Mouse (Mus musculus) kidney, postnatal 25 days (tissue): ENCODE data around the gene Gm49322.
"Not testable (repeated sequence)": the region's sequence is repeated elsewhere in the genome, so short reads cannot be mapped to it uniquely, and the experiment has no call there.

ENCODE experiments used
- DNase-seq, 2 experiments: peaks; one replicate each; pipeline ENCODE4 v3.0.0; 2021; ENCODE audit warnings: mixed read lengths in 2 of 2

Gene Gm49322

DNA sequence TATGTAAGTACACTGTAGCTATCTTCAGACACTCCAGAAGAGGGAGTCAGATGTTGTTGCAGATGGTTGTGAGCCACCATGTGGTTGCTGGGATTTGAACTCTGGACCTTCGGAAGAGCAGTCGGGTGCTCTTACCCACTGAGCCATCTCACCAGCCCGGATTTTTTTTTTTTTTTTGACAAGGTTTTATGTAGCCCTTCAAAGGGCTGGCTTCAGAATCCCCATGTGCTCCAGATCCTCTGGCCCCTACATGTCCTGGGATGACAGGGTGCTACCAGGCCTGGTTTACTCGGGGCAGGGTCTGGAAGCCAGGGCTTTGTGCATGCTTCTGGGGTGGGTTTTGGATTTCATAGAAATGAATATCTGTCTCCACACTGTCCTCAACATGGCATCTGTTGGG, at the start of gene Gm49322:
Gene Gm49322, plus strand, starts transcription at position 301 of the 400 bp plus-strand sequence.
- DNase-seq: not testable (repeated sequence)

DNA sequence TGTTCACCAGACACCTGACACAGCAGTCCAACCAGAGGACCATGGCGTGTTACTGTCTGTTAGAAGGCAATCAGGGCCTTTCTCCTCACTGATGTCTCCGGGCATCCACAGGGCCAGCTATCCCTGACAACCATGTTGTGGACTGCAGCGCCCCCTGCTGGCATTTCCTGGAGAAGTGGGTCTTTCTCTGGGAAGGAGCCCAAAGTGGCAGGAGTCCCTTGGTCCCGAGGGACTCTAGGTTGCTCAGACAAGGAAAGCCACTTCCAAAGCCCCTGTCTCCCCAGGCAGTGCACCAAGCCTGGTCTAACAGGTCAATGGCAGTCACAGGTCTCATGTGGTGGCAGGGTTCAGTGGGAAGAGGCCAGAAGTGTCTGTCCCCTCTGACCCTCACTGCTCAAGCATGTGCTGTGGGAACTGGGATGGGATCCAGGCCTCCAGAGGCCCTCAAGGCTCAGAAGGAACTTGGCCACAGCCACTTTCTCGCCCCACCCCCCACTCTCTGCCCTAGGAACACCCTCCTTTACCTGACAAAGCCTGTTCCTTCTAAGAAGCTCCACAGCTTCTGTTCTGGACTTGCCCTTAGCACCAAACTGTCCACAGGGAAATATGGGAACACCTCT, 48.4 kb upstream of the Gm49322 start:
- DNase-seq: peak; percentile 90 to 93

DNA sequence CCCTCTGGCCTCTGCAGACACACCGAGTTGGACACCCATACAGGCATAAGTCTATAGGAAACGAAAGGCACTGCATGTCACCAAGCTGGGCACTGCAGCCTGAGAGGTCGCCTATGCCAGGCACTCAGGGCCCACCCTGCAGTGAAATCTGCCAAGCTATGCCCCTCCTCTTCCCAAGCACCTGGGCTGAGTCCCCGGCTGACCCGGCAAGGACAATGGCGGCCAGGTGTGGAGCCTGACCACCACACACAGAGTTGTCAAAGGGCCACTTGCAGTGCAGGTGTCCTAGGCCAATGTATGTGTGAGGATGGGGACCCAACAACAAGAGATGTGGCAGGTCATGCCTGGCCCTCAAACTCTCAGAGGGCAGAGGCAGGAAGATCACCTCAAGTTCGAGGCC, 46.4 kb upstream of the Gm49322 start:
- no peak for DNase-seq

DNA sequence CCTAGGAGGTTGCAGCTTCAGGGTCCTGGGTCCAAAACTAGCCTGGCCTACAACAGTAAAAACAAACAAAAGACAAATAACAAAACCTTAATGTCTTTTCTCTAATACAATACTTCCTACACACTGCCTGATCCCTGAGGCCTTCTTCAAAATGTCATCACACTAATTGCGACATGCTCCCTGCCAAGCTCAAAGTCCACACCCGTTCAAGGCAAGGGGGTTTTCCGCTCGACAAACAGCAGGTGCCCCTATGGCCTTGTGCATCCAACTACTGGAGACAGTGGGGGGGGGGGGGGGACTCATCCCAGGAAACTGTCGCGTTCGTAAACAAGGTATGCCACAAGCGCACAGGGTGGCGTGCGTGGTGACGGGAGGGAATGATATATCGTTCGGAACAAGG, 45.2 kb upstream of the Gm49322 start:
- peak; percentile 37 to 69 for DNase-seq

DNA sequence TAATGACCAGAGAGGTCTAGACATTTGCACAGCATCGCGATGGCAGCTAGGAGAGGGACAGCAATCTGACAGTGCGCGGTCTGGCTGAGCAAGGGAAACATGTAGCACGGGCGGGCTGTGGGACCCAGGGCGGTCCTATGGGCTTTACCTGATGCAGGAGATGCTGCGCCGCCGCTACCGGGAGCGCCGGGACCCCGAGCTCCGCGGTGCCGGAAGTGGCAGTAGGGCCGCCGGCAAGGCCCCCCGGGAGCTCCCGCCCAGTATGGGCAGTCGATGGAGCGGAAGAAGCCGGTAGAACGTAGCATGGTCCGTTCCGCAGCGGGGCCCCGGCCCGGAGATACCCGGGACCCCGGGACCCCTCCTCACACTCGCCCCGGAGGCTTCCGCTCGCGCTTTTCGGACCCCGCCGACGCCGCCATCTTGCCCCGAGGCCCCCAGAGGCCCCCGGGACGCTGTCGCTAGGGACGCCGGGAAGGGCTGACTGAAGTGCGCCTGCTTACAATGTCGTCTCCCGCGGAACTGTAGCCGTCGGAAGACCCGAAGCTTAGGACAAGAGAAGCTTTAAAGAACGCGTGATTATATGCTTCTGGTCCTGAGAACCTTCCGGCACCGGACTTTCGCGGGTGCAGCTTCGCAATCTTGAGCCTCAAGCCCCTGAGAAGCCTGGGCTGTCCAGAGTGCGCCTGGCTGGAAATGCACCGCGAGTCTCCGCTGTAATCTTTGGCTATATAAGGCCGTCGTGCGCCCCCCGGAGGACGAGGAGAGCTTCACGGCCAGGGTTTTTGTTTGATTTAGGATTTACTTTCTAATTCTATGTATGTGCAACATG, 44.5 kb upstream of the Gm49322 start, which contains the start of gene Rexo1:
Gene Rexo1, minus strand, starts transcription at position 445 of the 829 bp plus-strand sequence.
- peak; percentile 96 to 97 for DNase-seq

DNA sequence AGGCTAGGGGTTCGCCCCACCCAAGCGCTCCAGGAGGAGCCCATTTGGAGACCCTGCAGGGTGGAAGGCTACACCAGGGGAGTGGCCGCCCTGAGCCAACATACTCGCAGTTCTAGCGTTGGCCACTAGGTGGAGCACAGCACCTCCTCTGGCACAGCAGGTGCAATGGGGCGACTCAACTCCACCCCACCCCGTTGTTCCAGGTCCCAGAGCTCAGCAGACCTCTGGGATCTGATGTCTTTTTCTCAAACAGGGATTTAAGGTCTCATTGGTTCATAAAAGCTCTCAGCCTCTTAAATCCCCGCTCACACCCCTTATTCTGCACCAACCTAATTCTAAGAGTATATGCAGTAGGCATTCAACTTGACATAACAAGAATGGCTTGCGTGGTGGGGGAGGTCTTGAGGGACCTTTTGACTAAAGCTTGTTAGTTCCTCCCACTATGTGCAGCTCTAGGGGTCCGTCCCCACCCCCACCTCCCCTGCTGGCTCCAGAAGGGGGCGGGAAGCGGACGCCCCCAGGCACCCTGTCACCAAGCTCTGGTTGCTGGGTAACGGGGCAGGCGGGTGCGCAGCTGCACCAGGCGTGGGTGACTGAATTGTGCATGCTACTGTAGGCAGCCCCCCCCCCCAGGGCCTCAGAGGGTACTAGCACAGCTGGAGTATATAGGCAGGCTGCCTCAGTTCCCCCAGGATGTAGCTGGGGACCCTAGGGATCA, 39.3 kb upstream of the Gm49322 start:
- peak; percentile 85 to 93 for DNase-seq

DNA sequence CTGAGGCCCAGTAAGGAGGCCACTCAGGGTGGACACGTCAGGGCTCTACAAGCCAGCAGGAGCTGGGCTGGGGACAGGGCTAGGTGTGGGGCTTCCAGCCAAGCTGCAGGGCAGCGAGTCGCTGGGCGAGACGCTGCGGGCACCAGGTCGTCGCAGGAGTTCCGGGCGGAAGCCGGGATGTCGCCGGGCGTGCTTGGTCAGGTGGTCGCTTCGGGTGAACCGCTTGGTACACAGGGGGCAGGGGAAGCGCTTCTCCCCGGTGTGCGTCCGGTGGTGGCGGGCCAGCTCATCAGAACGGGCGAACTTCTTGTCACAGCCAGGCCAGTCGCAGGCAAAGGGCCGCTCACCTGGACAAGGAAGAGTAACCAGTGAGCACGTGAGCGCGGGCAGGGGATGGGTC, 36.9 kb upstream of the Gm49322 start:
- DNase-seq: no peak

DNA sequence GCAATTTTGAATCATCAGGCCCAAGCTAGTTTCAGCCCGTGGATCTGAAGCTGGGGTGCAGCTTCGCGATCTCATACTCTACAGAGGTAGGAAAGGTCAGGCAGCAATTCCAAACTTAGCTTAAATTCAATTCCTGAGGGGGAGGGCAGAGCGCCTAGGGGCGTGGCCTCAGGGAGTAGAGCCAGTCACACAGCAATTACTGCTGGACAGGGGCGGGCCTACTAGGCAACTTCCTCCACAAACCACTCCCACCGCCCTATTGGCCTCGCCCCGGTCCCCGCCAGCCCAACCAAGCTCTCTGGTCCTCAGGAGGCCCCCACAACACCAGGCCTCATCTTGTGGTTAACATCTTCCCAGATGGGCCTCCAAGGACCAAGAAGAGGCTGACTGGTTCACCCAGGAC, 36.2 kb upstream of the Gm49322 start:
- peak; percentile 76 to 87 for DNase-seq

DNA sequence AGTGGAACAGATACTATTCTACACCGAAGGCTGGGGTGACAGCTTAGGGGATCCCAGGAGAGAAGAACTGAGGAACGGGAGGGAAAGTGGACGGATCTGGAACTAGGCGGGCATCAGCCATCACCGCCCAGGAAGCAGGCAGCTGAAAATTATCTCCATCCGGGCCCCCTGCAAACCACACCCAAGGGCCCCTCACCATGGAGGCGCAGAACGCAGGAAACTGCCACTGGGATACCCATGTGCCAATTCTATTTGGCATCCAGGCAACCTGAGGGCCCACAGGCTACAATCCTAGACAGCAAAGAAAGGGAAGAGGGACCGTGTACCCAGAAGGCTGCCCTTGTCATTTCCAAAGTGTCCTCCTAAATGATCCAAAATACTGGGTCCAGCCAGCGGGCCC, 35.4 kb upstream of the Gm49322 start:
- DNase-seq: no peak

DNA sequence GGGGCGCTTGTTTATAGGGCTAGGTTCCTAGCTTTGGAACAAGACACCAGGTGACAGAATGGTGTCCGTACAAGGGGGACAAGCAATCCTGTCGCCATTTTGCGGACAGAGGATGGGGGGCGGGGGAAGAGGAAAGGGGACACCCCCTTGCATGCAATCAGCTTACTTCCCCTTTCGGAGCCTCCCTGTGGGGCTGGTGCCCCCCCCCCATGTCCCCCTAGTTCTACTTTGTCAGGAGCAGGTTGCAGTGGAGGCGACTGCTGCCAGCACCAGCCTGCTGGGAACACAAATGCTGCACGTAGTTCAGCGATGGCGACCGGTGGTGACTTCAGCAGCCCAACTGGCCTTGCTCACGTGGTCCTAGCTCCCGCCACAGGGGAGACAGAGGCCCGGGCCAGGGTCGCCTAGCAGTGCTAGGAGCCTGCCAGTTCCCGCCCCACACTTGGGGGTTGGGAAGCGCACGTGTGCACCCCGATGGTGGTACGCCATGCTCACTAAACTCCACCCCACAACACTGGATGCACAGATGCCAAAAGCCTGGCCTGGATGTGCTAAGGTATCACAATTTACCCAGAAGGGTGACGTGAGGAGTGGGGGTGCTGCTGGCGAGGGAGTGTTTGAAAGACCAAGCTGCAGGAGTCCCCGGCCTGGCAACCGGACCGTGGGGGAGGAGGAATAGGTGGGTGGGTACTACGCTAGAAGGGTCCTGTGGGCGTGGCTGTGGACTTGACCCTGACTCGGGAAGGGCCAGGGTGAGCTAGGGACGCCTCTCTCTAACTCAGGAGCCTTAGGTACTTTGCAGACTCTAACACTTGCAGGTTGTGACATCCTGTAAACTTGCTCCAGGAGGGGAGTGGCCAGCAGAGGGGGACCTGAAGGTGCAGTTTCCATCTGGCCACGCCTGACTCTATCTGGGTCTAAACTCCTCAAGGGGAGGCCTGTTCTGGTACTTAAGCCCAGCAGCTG, 34.7 kb upstream of the Gm49322 start:
- DNase-seq: no peak

DNA sequence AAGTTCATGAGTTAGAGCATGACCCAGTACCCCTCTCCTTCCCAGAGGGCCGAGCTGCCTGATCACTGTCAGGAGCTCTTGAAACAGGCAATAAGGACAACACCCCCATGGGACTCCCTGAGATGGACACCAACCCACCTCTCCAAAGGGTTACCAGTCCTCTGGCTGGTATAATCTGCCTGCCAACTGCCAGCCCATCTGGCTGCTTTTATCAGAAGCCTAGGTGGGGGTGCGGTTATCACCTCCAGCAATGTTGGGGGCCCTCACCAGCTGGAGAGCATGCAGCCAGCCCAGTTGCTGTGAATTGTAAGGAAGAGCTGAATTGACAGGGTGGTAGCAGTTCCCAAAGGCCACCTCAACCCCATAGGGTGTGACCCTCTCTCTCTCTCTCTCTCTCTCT, 33.3 kb upstream of the Gm49322 start:
- DNase-seq: no peak

DNA sequence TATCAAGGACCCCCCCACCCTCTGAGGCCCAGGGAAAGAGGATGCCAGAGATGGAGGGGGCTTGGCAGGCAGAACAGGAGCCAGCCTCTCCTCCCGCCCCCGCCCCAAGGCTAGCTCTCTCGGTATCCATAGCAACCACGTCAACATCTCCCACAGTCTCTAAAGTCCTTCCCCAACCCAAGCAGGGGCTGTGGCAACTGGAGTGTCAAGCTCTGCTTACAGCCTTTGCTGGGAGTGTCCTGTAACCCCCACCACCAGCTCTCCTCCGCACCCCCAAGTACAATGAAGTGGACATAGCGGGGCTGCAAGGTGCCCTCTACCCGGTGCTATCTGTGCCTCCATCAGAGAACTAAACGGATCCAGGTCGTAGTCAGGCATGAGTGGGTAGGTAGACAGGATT, 31.9 kb upstream of the Gm49322 start:
- DNase-seq: no peak

DNA sequence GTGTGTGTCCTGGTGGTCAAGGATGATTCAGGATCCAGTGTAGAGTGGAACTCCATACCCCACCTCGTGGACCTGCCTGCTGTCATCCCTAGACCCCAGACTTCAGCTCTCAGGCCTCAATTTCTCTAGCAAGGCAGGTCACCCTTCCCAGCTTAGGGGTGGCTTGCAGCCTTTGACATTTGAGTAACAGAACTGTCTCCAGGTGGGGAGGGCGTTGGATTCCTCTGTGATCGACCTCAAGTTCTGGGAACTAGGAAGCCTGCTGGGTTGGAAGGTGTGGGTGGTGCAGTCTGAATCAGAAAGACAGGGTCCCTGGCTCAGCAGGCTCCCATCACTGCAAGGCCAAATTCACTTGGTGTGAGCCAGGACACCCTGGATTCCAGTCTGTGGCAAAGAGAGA, 30.9 kb upstream of the Gm49322 start:
- no peak for DNase-seq

DNA sequence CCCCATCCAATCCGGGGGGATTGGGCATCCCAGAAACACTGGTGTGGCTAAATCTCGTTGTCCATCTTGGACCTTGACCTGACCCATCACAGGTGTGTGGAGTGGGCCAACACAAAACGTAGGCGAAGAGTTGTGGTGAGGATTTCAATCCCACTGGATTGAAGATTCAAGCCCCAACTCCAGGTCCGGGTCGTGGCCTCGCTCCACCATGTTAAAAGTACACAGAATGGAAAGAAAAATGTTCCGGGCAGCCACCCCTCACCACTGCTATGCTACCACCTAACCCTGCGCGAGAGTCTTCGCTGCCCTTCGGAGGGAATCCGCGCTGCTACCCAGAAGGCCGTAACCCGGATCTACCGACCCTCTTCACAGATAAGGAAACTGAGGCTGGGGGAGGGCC, 29.9 kb upstream of the Gm49322 start:
- no peak for DNase-seq

DNA sequence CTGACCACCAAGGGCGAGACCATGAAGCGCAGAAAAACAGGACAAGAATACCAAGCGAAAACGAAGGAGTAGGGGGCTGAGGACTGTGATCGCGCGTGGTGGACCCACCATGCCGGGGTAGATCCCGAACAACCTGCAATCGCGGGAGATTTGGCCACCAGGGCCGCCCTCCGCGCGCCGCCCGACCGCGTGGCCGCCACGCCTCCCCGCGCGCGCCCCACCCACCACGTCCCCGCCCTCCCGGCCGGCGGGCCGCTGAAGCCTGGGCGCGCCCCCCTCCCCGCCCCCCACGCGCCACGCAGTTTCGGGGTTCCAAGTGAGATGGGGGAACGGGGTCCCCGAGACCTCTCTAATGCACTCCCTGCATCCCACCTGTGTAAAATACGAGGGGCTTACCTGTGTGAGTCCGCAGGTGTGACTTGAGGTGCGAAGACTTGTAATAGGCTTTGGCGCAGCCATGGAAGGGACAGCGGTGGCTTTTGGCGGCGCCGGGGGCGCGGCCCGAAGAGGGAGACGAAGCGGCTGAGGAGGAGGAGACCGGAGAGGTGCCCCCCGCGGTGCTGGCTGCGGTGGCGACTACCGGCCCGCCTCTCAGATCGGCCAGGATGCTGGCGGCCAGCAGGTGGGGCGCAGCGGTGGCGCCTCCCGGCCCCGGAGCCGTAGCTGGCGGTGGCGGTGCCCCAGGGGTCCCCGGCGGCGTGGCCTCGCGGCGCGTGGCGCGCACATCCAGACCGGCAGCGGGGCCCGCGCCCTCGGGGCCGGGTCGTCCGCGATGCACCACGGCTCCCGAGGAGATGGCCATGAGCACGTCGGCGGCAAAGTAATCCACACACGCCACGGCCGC, 29.2 kb upstream of the Gm49322 start:
- peak; percentile 51 to 77 for DNase-seq

DNA sequence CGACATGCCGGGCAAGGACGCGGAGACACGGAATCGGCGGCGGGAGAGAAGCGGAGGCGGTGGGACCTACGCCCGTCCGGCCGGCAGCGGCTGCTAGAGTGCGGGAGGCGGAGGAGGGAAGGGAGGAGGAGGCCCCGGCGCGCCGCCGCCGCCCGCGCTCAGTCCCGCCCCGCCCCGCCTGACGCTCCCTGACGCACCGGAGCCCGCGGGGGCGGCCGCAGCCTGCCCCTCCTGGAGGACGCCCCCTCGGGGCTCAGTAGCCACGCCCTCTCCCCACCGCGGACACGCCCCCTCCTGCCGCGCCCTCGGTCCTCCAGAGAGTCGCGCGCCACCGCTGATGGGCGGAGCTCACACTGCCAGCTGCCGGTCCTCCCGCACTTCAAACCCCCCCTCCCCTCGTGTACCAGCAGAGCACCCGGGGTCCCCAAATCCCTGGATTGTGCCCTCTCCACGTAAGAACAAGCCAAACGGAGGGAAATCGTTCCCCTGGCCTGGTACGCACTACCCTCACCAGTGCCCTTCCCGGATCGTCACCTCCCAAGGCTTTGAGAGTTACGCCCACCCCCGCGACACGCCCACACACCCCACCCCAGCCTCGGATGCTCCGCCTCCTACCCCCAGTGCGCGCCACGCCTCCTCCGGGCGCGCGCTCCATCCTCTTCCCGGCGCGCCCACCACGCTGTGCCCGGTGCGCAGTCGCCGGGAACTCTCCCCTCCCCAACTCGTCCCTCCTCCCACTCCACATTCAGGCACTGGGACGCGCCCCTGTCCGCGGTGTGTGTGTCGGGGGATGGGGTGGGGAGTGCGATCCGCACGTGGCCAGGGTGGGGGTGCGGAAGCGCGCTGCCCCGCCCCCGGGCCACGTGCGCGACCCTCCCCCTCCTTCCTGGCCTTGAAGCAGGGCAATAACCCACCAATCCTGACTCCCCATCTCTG, 28.4 kb upstream of the Gm49322 start, which contains the start of gene Klf16:
Gene Klf16, minus strand, starts transcription at position 127 of the 936 bp plus-strand sequence.
- peak; percentile 98 for DNase-seq

DNA sequence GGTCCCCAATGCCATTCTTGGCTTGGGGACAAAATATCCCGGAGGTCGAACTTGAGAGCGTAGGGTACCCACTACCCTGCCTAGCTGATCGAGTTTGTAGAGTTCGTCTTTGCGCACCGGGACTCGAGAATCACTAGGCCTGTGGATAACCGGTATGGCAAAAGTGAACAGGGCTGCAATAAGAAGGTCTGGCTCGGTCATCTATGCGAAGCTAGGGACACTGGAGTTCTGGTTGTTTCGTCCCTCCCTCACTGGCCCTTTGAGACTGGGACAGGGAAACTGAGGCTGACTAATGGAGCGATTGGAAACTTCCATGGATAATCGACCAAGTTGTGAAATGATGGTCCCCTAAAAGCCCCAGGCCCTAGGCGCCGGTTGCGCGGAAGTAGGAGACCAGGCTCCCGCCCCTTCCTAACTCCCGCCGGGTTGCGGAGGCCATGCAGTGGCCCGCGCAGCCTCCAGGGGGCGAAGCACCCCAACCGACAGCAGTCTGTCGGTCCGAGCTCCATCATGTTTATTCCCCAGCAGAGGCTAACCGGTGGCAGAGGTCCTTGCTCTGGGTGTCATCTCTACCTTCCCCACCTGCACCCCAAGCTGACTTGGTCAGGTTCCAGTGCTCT, 27.6 kb upstream of the Gm49322 start:
- peak; percentile 85 to 91 for DNase-seq

DNA sequence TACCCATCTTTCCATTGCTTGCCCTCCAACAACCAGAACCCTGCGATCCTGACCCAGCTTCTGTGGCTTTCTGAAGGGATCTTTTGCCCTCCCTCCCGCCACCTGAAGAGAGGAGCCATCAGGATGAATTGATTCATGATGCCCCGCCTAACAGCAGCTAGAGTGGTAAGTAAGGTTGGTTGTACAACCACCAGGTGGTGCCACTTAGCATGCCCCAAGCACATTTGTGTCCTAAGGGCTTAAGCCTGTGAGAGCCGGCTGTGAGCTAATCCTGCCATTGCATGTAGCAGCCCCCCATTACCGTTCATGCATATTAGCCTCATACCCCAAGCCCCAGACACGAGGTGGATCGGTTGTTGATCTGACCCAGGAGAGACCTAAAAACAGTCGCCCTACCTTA, 26.9 kb upstream of the Gm49322 start:
- peak; percentile 77 to 80 for DNase-seq

DNA sequence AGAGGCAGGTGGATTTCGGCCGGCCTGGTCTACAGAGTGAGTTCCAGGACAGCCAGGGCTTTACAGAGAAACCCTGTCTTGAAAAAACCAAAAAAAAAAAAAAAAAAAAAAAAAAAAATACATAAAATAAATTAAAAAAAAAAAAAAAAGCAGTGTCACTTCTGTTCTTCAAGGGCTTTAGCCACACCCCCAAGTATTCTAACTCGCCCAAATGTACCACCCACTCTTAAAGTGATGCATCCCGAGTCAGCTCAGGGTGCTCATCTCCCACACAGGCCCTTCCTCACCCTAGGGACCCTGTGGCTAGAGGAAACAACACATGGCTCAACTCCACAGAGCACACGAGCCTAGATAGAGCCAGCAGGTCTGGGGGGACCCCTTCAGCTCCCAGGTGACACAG, 22.8 kb upstream of the Gm49322 start:
- DNase-seq: no peak

DNA sequence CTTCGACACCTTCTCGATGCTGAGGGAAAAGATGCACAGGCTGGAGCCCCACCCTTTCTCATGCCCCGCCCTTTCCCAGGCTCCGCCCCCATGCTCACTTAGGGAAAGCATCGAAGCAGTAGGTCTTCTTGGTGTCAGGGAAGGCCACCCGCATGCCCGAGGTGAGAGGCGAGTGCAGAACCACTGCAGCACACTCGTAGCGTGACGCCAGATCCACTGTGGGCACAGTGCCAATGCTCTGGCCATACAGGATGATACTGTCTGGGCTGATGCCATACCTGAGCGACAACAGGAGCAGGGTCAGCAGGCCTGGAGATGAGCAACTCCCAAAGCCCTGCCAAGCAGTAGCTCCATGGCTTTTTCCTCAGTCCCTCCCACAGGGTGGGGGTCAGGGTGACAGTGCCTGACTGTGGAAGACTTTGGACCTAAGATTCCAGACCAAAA, 21.8 kb upstream of the Gm49322 start:
- DNase-seq: peak; percentile 79 to 90
